Mouse (Mus musculus): ENCODE measurements around the gene Aspn. TPM values are rescaled to one million over a fixed set of nuclear protein-coding genes. Genes with fewer than 3 reads are reported as not detected.

Gene Aspn
- polyA plus RNA-seq, 1 experiment = not detected

GRCm38 (mm10) chr13:49546517-49546916 lies 2.3 kb downstream of the Aspn start:
- Histone ChIP-seq H3K36me3 (replicated peaks; ENCODE audit: low read length) (no peaks in the 10 kb centered on the region), H3K4me1 (peaks cover 22% of the 10 kb centered on the region), H3K27me3 (replicated peaks) (no peaks in the 10 kb centered on the region), H3K9me3 (no peaks in the 10 kb centered on the region), H3K4me3 (replicated peaks) (no peak overlapping the region)
- TF ChIP-seq FLI1 (IDR thresholded peaks at IDR 0.05; ENCODE audit: low read length) = no peak
- TF ChIP-seq GATA1 (IDR thresholded peaks at IDR 0.05; ENCODE audit: borderline replicate concordance, low read length) = no peak

DNA sequence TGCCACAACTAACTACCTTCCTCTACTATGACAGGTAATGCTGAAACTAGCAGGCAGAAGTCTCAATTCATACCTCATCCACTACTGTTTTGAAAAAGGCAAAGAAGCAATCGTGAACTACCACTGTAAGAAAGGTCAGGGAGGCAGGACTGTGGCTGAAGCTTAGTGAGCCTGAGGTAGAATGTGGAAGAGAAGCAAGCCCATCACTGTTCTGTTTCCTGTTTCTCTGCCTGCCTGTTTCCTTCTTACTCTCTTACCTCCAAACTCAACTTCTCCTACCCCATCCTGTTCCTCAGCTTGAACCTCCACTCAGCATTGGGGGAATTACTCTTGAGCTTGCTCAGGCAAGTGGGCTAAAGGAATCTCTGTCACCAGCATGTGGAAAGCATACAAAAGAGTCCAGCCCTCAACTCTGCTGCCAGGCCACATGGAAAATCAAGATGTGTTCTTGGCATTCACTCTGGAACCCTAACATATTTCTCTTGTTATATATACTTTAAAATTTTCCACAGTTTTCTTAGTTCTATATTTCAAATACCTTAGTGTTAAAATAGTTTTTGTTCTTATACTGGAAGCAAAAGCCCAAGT lies 3.4 kb downstream of the Aspn start:
- Histone ChIP-seq H3K4me1 (peaks cover 32% of the 10 kb centered on the region), H3K36me3 (replicated peaks; ENCODE audit: low read length) (no peaks in the 10 kb centered on the region), H3K4me3 (replicated peaks) (no peak overlapping the region), H3K9me3 (no peaks in the 10 kb centered on the region), H3K27me3 (replicated peaks) (no peaks in the 10 kb centered on the region)
- TF ChIP-seq FLI1 (IDR thresholded peaks at IDR 0.05; ENCODE audit: low read length) (no peak), GATA1 (IDR thresholded peaks at IDR 0.05; ENCODE audit: borderline replicate concordance, low read length) (no peak)

DNA sequence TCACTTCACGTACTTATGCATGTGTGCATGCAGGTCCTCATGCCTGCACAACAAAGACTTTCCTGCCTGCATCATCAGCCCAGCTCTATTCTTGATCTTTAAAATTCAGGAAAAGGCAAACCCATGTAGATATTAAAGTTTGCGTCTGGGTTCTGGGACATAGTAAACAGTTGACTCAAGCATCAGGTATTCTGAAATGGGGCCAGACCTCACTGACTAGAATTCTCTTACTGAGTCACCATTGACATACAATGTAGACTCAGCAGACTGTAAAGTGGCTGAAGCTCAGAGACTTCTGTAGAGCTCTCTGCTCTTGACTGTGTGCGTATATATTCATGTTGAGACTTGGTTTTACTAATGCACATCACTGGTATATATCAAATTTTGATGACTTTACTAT lies 5.4 kb downstream of the Aspn start:
- Histone ChIP-seq H3K27me3 (replicated peaks) (no peaks in the 10 kb centered on the region), H3K9me3 (no peaks in the 10 kb centered on the region), H3K4me3 (replicated peaks) (no peak overlapping the region), H3K4me1 (peaks cover 37% of the 10 kb centered on the region), H3K36me3 (replicated peaks; ENCODE audit: low read length) (no peaks in the 10 kb centered on the region)
- TF ChIP-seq GATA1 (IDR thresholded peaks at IDR 0.05; ENCODE audit: borderline replicate concordance, low read length) (no peak), FLI1 (IDR thresholded peaks at IDR 0.05; ENCODE audit: low read length) (no peak)

GRCm38 (mm10) chr13:49554519-49554918 lies 10.3 kb downstream of the Aspn start:
- no peak for TF ChIP-seq FLI1 (IDR thresholded peaks at IDR 0.05; ENCODE audit: low read length)
- TF ChIP-seq GATA1 (IDR thresholded peaks at IDR 0.05; ENCODE audit: borderline replicate concordance, low read length) = no peak
- H3K9me3 ChIP-seq = no peaks in the 10 kb centered on the region
- H3K27me3 ChIP-seq (replicated peaks) = no peaks in the 10 kb centered on the region
- no peaks in the 10 kb centered on the region for H3K36me3 ChIP-seq (replicated peaks; ENCODE audit: low read length)
- H3K4me3 ChIP-seq (replicated peaks) = no peak overlapping the region
- peaks cover 40% of the 10 kb centered on the region for H3K4me1 ChIP-seq

DNA sequence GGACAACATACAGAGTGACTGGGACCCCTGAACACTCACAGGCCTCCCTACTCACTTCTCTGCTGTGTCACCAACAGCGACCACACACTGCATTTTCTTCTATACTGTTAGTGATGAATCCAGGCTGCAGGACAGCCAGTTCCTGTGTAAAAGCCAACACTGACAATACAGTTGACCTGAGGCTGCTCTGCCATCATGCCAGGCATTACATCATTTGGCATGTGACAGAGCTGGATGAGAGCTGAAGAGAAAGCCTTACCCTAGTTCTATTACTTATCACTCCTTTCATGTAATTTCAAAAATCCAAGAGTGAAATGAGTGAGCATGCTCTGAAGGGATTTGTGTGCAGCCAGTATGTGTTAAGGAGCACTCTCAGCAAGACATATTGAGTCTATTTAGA lies 12.0 kb downstream of the Aspn start:
- H3K4me1 ChIP-seq = peaks cover 53% of the 10 kb centered on the region
- TF ChIP-seq GATA1 (IDR thresholded peaks at IDR 0.05; ENCODE audit: borderline replicate concordance, low read length) = no peak
- TF ChIP-seq FLI1 (IDR thresholded peaks at IDR 0.05; ENCODE audit: low read length) = no peak
- H3K4me3 ChIP-seq (replicated peaks) = peak overlapping the region; percentile 10
- no peaks in the 10 kb centered on the region for H3K27me3 ChIP-seq (replicated peaks)
- H3K9me3 ChIP-seq = no peaks in the 10 kb centered on the region
- no peaks in the 10 kb centered on the region for H3K36me3 ChIP-seq (replicated peaks; ENCODE audit: low read length)

DNA sequence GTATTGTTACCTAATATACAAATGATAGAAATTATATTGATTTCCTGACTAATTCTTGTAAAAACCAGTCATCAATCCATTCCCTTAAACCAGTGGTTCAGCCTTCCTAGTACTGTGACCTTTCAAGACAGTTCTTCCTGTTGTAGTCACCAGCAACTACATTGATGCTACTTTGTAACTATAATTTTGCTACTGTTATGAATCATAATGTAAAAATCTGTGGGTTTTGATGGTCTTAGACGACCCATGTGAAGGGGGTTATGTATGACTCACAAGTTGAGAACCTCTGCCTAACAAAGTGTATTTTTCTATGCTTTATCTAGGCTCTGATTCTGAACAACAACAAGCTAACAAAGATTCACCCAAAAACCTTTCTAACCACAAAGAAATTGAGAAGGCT lies 12.7 kb downstream of the Aspn start:
- no peaks in the 10 kb centered on the region for H3K27me3 ChIP-seq (replicated peaks)
- no peak for TF ChIP-seq FLI1 (IDR thresholded peaks at IDR 0.05; ENCODE audit: low read length)
- TF ChIP-seq GATA1 (IDR thresholded peaks at IDR 0.05; ENCODE audit: borderline replicate concordance, low read length) = no peak
- H3K4me1 ChIP-seq = peaks cover 53% of the 10 kb centered on the region
- H3K9me3 ChIP-seq = no peaks in the 10 kb centered on the region
- H3K4me3 ChIP-seq (replicated peaks) = no peak overlapping the region
- H3K36me3 ChIP-seq (replicated peaks; ENCODE audit: low read length) = no peaks in the 10 kb centered on the region

DNA sequence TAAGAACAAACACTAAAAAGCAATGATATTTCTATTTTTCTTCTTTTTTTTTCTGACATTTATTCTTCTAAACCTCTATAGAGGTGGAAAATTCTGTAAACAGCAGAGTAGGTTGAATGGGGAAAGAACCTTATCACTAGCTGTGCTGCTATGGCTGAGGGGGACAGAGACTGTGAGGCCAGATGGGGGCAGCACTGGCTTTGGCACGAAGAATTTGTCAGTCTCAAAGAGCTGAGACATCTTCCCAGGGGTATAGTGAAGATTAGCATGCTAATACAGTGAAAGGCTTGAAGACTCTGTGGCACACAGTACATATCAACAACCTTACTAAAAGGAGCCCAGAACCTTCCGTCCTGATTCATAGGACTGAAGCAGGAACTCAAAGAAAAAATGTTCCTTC lies 14.9 kb downstream of the Aspn start:
- Histone ChIP-seq H3K4me1 (peaks cover 63% of the 10 kb centered on the region), H3K36me3 (replicated peaks; ENCODE audit: low read length) (no peaks in the 10 kb centered on the region), H3K9me3 (no peaks in the 10 kb centered on the region), H3K27me3 (replicated peaks) (no peaks in the 10 kb centered on the region), H3K4me3 (replicated peaks) (no peak overlapping the region)
- TF ChIP-seq GATA1 (IDR thresholded peaks at IDR 0.05; ENCODE audit: borderline replicate concordance, low read length) = no peak
- TF ChIP-seq FLI1 (IDR thresholded peaks at IDR 0.05; ENCODE audit: low read length) = no peak

- TF ChIP-seq GATA1 (IDR thresholded peaks at IDR 0.05; ENCODE audit: borderline replicate concordance, low read length) = peak; percentile 49; the same call in 1 of the 3 replicates
- no peak for TF ChIP-seq FLI1 (IDR thresholded peaks at IDR 0.05; ENCODE audit: low read length)
- H3K27me3 ChIP-seq (replicated peaks) = no peaks in the 10 kb centered on the region
- H3K4me1 ChIP-seq = peaks cover 75% of the 10 kb centered on the region
- H3K9me3 ChIP-seq = no peaks in the 10 kb centered on the region
- no peaks in the 10 kb centered on the region for H3K36me3 ChIP-seq (replicated peaks; ENCODE audit: low read length)
- peak overlapping the region; percentile 67 for H3K4me3 ChIP-seq (replicated peaks)
Observed at GRCm38 (mm10) chr13:49560886-49561285, 16.6 kb downstream of the Aspn start.

DNA sequence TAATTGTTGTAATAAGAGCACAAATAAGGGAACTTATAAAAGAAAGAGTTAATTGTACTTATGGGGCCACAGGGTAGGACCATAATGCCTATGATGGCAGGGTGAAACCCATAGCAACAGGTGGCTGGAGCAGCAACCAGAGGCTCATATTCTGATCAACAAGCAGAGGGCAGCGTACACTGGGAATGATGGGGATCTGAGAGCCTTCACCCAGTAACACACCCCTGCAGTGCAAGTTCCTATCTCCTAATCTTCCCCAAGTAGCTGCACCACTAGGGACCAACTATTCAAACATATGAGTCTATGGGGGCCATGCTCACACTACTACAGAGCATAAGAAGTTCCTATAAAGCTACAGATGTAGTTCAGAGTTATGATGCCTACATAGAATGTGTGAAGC lies 20.1 kb downstream of the Aspn start:
- no peaks in the 10 kb centered on the region for H3K27me3 ChIP-seq (replicated peaks)
- no peak for TF ChIP-seq GATA1 (IDR thresholded peaks at IDR 0.05; ENCODE audit: borderline replicate concordance, low read length)
- no peak for TF ChIP-seq FLI1 (IDR thresholded peaks at IDR 0.05; ENCODE audit: low read length)
- peaks cover 60% of the 10 kb centered on the region for H3K4me1 ChIP-seq
- H3K4me3 ChIP-seq (replicated peaks) = no peak overlapping the region
- no peaks in the 10 kb centered on the region for H3K9me3 ChIP-seq
- H3K36me3 ChIP-seq (replicated peaks; ENCODE audit: low read length) = no peaks in the 10 kb centered on the region

DNA sequence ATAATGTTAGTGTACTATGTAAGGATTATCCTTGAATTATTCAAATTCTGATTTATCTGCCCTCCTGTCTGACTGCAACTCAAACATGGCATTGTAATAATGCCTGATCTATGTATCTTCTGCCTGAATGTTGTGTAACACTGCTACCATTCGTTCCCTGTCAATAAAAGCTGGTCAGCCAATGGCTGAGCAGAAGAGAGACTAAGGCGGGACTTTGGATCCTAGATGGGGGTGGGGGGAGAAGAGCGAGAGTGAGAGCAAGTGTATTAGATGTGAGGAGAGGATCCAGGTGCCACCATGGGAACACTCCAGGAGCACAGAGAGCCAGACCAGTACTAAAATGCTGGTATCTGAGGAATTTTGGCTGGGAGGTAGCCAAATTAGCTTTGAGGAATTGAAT lies 26.1 kb downstream of the Aspn start:
- Histone ChIP-seq H3K4me1 (peaks cover 34% of the 10 kb centered on the region), H3K9me3 (no peaks in the 10 kb centered on the region), H3K4me3 (replicated peaks) (no peak overlapping the region), H3K36me3 (replicated peaks; ENCODE audit: low read length) (no peaks in the 10 kb centered on the region), H3K27me3 (replicated peaks) (no peaks in the 10 kb centered on the region)
- TF ChIP-seq GATA1 (IDR thresholded peaks at IDR 0.05; ENCODE audit: borderline replicate concordance, low read length) (no peak), FLI1 (IDR thresholded peaks at IDR 0.05; ENCODE audit: low read length) (no peak)

- Histone ChIP-seq H3K4me3 (replicated peaks) (no peak overlapping the region), H3K4me1 (peaks cover 31% of the 10 kb centered on the region), H3K27me3 (replicated peaks) (no peaks in the 10 kb centered on the region), H3K36me3 (replicated peaks; ENCODE audit: low read length) (no peaks in the 10 kb centered on the region), H3K9me3 (no peaks in the 10 kb centered on the region)
- TF ChIP-seq FLI1 (IDR thresholded peaks at IDR 0.05; ENCODE audit: low read length) (no peak), GATA1 (IDR thresholded peaks at IDR 0.05; ENCODE audit: borderline replicate concordance, low read length) (no peak)
Observed at GRCm38 (mm10) chr13:49571418-49571817, 27.2 kb downstream of the Aspn start.
